Mouse (Mus musculus): ENCODE data around the gene Plk5. TPM values are rescaled to one million over a fixed set of nuclear protein-coding genes. Genes with fewer than 3 reads are reported as not detected.
A peak's percentile ranks its signal among the peaks of the same experiment; 100 is the strongest.

Plk5 gene
- polyA plus RNA-seq, 1 experiment from 2014 or later: 0.48 TPM

DNA sequence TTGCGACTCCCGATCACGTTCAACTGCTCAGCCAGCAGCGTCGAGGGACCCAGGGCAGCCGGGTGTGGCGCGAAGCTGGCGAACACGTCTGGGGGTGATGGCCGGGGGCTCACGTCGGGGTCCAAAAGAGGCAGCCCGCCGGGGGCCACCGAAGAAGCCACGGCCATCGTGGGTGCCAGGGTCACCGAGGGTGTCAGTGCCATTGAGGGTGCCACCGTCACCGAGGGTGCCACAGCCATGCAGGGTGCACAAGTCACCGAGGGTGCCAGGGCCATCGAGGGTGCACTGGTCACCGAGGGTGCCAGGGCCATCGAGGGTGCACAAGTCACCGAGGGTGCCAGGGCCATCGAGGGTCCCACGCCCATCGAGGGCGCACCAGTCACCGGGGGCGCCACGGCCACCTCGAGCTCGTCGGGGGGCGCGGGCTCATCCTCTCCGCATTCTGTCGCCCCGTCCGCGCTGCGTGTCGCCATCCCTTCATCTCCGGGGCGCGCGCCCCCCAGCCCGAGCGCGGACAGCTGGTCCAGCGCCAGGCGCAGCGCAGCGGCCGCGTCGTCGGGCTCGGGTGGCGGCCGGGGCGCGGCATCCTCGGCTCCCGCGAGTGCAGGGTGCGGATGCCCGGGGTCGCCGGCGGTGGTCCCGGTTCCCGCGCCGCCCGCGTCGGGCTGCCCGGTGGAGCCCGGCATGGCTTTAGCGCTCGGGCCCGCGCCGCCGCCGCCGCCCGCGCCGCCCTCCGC, 30.6 kb downstream of the Plk5 start:
- H3K36me3 ChIP-seq: peaks cover 63% of the 10 kb centered on the region
- DNase-seq (ENCODE audit: low spot score): peak; percentile 60
- H3K9me3 ChIP-seq (replicated peaks): no peaks in the 10 kb centered on the region
- peak overlapping the region; percentile 94 for H3K4me3 ChIP-seq
- peaks cover 50% of the 10 kb centered on the region for H3K4me1 ChIP-seq
- no peaks in the 10 kb centered on the region for H3K27me3 ChIP-seq (ENCODE audit: low read depth, poor library complexity, severe bottlenecking)
- WGBS: 4% methylated on average over 94 of the region's 94 CpGs
- H3K27ac ChIP-seq: peak overlapping the region; percentile 93

DNA sequence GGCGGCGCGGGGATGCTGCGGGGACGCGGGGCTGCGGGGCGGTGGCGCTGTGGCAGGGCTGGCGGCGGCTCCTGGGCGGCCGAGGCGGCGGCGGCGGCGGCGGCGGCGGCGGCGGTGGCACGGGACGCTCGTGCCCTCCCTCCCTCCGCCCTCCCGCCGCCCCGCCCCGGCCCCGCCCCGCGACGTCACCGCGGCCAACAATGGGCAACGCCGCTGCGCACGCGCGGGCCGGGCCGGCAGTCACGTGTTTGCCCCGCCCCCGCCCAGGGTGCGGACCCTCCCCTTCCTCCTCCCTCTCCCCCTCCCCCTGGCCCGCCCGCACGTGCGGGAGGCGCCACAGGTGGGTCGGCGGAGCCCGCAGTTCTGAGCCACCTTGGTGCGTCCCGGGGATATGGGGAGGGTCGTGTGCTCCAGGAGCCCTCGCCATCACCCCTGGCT, 31.3 kb downstream of the Plk5 start, which contains the start of gene Mex3d:
Gene Mex3d (minus strand): TSS at position 138 of the 438 bp plus-strand sequence.
- H3K36me3 ChIP-seq: peaks cover 63% of the 10 kb centered on the region
- whole genome bisulfite sequencing: 14% methylated on average over 37 of the region's 61 CpGs

DNA sequence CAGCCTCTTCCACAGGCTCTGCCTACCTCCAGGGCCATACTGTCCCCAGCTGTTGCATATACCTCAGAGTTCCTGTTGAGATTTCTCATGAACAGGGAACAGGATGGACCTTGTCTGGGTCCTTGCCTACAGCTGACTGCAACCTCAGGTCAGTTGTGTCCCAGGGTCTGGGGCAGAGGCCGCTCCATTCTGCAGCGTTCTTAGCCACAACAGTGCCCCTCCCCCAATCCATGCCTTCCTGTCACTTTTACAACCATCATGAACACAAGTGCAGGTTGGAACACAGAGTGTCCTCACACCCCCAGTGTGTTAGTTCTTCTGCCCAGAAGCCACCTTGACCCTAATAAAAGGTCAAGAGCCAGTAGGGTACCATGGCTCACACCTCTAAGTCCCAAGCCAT, 32.5 kb downstream of the Plk5 start:
- H3K36me3 ChIP-seq: peaks cover 63% of the 10 kb centered on the region
- no peak for DNase-seq (ENCODE audit: low spot score)
- H3K4me3 ChIP-seq: peak overlapping the region; percentile 94
- H3K27ac ChIP-seq: peak overlapping the region; percentile 93
- peaks cover 54% of the 10 kb centered on the region for H3K4me1 ChIP-seq
- H3K9me3 ChIP-seq (replicated peaks): no peaks in the 10 kb centered on the region
- 24% methylated on average over 2 of the region's 2 CpGs for WGBS
- H3K27me3 ChIP-seq (ENCODE audit: low read depth, poor library complexity, severe bottlenecking): no peaks in the 10 kb centered on the region

More for the DNA sequence above, 31.3 kb downstream of the Plk5 start, which contains the start of gene Mex3d:
- H3K27me3 ChIP-seq (ENCODE audit: low read depth, poor library complexity, severe bottlenecking): no peaks in the 10 kb centered on the region
- H3K9me3 ChIP-seq (replicated peaks): no peaks in the 10 kb centered on the region
- DNase-seq (ENCODE audit: low spot score): peak; percentile 98
- H3K4me3 ChIP-seq: peak within 1 kb of the TSS; percentile 94
- H3K4me1 ChIP-seq: peaks cover 56% of the 10 kb centered on the region
- H3K27ac ChIP-seq: peak within 1 kb of the TSS; percentile 93

DNA sequence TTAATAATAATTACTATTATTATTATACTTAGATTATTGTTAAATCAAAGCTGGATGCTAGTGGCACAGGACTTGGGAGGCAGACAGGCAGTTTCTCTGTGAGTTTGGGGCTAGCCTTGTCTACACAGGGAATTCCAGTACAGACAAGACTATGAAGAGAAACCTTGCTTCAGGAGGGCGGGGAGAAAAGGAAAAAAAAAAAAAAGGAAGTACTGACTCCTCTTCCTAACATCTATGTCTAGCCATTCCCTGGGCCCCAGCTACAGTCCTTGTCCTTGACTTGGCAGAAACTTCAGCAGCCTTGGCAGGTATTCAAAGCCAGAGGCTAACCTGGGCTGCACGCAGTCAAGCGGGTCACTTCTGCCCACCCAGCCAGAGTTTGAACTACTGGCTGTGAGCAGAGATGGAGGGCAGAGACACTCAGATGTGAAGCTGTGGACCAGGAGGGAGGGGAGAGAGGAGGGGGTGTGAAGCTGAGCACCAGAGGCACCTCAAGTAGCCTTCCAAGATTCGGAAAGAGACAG, 33.0 kb downstream of the Plk5 start:
- H3K27me3 ChIP-seq (ENCODE audit: low read depth, poor library complexity, severe bottlenecking): no peaks in the 10 kb centered on the region
- H3K4me1 ChIP-seq: peaks cover 49% of the 10 kb centered on the region
- H3K9me3 ChIP-seq (replicated peaks): no peaks in the 10 kb centered on the region
- 77% methylated on average over 4 of the region's 4 CpGs for WGBS
- no peak for DNase-seq (ENCODE audit: low spot score)
- H3K4me3 ChIP-seq: no peak overlapping the region
- peaks cover 63% of the 10 kb centered on the region for H3K36me3 ChIP-seq
- no peak overlapping the region for H3K27ac ChIP-seq

DNA sequence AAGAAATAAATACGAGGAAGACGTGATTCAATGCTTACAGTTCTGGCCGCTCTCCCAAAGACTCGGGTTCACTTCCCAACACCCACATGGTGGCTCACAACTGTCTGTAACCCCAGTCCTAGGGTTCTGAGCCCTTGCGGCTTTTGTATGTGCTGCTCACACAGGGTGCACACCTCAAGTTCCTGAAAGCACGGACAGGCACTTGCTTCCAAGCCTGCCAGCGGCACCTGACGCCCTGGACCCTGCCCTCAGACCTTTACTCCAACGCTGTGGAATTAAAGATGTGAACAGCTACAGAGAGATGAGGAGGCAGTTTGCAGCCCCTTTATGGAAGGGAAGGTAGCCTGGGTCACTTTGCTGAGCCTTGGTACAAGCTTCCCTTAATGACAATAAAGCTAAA, 34.4 kb downstream of the Plk5 start:
- Histone ChIP-seq H3K4me1 (peaks cover 35% of the 10 kb centered on the region), H3K9me3 (replicated peaks) (no peaks in the 10 kb centered on the region), H3K27me3 (ENCODE audit: low read depth, poor library complexity, severe bottlenecking) (no peaks in the 10 kb centered on the region), H3K4me3 (no peak overlapping the region), H3K36me3 (peaks cover 64% of the 10 kb centered on the region), H3K27ac (no peak overlapping the region)
- DNase-seq (ENCODE audit: low spot score): no peak
- 90% methylated on average over 9 of the region's 9 CpGs for WGBS

DNA sequence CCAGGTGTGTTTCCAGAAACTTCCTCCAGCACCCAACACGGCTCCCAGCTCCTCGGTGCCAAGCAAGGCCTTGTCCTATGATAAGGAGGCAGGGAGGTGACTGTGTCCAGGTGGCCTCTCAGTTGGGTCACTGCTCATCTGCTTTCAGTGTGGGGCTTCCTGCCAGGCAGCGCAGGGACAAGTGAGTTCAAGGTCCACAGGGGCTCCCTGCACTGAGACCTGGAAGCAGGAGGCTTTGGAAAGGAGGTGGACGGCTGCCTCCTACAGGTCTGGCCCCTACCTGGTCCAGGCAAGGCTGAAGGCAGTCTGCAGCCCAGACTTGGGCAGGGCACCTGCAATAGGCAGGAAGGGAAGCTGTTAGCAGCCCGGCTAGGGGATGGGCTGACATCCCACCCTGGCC, 36.4 kb downstream of the Plk5 start:
- H3K4me3 ChIP-seq: peak overlapping the region; percentile 18; the same call in 1 of the 2 replicates
- 0 out of 2 replicates have a peak overlapping the region, but pooled peaks have one; percentile 26 for H3K27ac ChIP-seq
- no peaks in the 10 kb centered on the region for H3K27me3 ChIP-seq (ENCODE audit: low read depth, poor library complexity, severe bottlenecking)
- H3K9me3 ChIP-seq (replicated peaks): no peaks in the 10 kb centered on the region
- H3K4me1 ChIP-seq: peaks cover 44% of the 10 kb centered on the region
- WGBS: 95% methylated on average over 5 of the region's 5 CpGs
- no peak for DNase-seq (ENCODE audit: low spot score)
- peaks cover 84% of the 10 kb centered on the region for H3K36me3 ChIP-seq

DNA sequence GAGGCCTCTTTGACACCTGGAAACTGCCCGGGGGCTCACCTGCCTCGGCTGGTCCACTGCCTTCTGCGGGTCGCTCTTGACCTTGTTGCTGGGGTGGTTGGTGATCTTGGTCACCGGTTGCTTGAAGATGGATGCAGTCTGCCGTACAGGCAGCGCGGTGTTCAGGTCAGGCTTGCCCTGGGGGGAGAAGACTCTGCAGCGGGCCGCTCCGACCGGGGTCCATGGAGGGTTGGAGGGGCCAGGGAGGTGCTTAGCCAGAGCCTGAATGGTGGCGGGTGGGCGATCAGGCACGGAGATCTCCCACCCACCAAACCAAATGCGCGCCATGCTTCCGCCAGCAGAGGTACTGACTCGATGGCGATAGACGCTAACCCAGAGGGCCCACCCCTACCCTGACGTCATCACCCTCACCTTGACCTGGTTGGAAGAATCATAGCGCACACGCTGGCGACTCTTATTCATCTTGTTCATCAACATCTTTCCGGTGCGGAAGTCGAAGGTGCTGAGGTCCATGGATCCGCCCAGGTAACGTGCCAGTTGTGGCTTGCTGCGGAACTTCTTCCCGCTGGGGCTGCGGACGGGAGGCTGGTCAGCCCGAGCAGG, 38.9 kb downstream of the Plk5 start:
- DNase-seq (ENCODE audit: low spot score): no peak
- Histone ChIP-seq H3K9me3 (replicated peaks) (no peaks in the 10 kb centered on the region), H3K4me3 (no peak overlapping the region), H3K36me3 (peaks cover 81% of the 10 kb centered on the region), H3K27ac (no peak overlapping the region), H3K4me1 (peaks cover 49% of the 10 kb centered on the region), H3K27me3 (ENCODE audit: low read depth, poor library complexity, severe bottlenecking) (no peaks in the 10 kb centered on the region)
- 95% methylated on average over 35 of the region's 35 CpGs for WGBS

DNA sequence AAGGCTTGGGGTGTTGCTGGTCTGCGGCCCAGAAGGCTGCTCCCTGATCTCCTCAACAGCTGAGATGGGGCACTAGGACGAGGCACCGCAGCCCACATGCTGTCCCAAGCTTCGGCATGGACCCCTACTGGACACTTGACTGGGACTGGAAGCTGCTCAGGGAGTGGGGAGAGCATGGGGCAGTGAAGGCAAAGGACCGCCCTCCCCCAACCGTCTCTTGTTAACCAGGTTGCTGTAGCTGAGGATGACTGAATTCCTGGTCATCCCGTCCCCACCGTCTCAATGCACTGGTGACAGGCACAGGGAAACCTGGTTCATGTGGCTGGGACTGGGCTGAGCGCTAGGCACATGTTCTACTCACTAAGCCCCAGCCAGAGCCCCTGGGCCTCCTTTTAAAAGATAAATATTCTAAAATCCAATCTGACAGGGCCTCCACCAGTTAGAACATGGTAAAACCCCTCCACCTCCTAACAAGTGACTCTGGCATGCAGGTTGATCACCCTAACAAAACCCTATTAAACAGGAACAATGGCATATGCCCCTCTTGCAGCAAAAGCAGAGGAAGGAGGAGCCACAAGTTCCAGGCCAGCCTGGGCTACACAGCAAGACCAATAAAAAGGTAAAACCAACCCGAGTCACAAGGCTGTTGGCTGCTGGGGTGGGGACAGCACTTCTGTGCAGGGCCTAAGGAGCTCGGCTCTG, 40.7 kb downstream of the Plk5 start:
- H3K27ac ChIP-seq: peak overlapping the region; percentile 100
- no peaks in the 10 kb centered on the region for H3K9me3 ChIP-seq (replicated peaks)
- H3K4me1 ChIP-seq: peaks cover 58% of the 10 kb centered on the region
- peak overlapping the region; percentile 88 for H3K4me3 ChIP-seq
- peaks cover 76% of the 10 kb centered on the region for H3K36me3 ChIP-seq
- no peaks in the 10 kb centered on the region for H3K27me3 ChIP-seq (ENCODE audit: low read depth, poor library complexity, severe bottlenecking)
- 91% methylated on average over 11 of the region's 11 CpGs for WGBS
- DNase-seq (ENCODE audit: low spot score): no peak

DNA sequence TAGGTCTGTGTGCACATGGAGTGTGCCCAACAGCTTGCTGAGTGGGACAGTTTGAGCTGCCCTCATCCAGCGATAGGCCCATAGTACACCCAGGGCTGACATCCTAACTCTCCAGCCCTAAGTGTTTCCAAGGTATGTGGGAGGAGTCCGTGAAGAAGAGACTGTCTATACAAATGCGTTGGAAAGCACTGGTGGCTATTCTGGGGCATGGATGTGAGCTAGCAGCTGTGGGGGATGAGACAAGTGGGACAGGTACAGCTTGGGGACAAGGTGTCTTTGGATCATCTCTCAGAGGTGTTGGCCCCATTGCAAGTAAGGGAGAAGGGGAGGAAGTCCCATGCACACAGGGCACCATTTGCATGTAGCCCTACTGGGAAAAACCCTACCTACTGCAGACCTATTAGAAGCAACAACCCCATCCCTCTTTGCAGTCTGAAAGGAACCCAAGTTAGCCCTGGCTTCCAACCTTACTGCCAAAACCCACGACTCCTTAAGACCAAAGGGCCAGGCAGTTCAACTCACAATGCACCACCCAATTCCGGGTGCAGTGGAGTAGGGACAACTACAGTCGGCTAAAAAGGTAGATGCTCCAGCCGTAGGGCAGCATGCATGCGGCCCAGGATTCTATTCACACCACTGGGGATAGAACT, 41.4 kb downstream of the Plk5 start:
- peak overlapping the region; percentile 100 for H3K27ac ChIP-seq
- no peaks in the 10 kb centered on the region for H3K27me3 ChIP-seq (ENCODE audit: low read depth, poor library complexity, severe bottlenecking)
- DNase-seq (ENCODE audit: low spot score): no peak
- peaks cover 52% of the 10 kb centered on the region for H3K4me1 ChIP-seq
- WGBS: 73% methylated on average over 8 of the region's 8 CpGs
- peak overlapping the region; percentile 88 for H3K4me3 ChIP-seq
- peaks cover 76% of the 10 kb centered on the region for H3K36me3 ChIP-seq
- H3K9me3 ChIP-seq (replicated peaks): no peaks in the 10 kb centered on the region

DNA sequence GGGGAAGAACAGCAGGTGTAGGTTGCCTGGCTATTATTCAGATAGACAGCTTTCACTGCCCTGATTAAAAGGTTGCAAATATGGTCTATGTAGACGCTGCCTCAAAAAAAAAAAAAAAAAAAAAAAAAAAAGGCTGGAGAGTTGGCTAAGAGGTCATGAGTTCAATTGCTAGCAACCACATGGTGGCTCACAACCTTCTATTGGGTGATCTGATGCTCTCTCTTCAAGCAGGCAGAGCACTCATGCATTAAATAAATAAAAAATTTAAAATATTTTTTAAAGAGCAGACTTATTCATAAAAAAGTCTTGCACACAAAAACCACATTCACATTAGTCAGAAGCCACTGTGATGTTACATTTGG, 41.9 kb downstream of the Plk5 start:
- H3K36me3 ChIP-seq: peaks cover 76% of the 10 kb centered on the region
- 0% methylated on average over 1 of the region's 1 CpGs for WGBS
- no peak for DNase-seq (ENCODE audit: low spot score)

DNA sequence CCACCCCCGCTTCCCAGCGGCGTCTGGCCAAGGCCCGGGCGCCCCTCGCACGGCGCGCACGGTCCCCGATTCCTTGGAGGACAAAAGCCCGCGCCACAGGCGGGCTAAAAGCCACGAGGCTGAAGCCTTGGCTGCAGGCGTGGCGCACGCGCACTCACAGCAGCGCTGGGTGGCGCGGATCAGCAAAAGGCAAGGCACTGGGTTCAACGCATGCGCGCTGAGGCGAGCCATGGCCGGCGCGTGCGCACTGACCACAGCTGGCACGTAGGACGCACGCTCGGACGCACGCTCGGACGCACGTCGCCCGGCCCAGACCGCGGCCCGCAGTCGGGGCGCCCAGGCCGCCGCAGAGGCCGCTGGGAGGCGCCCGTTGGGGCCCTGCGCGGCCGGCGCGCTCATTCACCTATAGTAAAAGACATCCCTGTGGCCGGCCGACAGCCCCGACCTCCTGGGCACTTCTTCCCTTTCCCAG, 42.5 kb downstream of the Plk5 start:
- Histone ChIP-seq H3K27ac (peak overlapping the region; percentile 100), H3K27me3 (ENCODE audit: low read depth, poor library complexity, severe bottlenecking) (no peaks in the 10 kb centered on the region), H3K36me3 (peaks cover 76% of the 10 kb centered on the region), H3K4me1 (peaks cover 47% of the 10 kb centered on the region), H3K9me3 (replicated peaks) (no peaks in the 10 kb centered on the region), H3K4me3 (peak overlapping the region; percentile 88)
- 0% methylated on average over 51 of the region's 59 CpGs for WGBS
- peak; percentile 100 for DNase-seq (ENCODE audit: low spot score)

More for the DNA sequence above, 41.9 kb downstream of the Plk5 start:
- H3K4me3 ChIP-seq: peak overlapping the region; percentile 88
- no peaks in the 10 kb centered on the region for H3K9me3 ChIP-seq (replicated peaks)
- H3K27me3 ChIP-seq (ENCODE audit: low read depth, poor library complexity, severe bottlenecking): no peaks in the 10 kb centered on the region
- peak overlapping the region; percentile 100 for H3K27ac ChIP-seq
- peaks cover 47% of the 10 kb centered on the region for H3K4me1 ChIP-seq

DNA sequence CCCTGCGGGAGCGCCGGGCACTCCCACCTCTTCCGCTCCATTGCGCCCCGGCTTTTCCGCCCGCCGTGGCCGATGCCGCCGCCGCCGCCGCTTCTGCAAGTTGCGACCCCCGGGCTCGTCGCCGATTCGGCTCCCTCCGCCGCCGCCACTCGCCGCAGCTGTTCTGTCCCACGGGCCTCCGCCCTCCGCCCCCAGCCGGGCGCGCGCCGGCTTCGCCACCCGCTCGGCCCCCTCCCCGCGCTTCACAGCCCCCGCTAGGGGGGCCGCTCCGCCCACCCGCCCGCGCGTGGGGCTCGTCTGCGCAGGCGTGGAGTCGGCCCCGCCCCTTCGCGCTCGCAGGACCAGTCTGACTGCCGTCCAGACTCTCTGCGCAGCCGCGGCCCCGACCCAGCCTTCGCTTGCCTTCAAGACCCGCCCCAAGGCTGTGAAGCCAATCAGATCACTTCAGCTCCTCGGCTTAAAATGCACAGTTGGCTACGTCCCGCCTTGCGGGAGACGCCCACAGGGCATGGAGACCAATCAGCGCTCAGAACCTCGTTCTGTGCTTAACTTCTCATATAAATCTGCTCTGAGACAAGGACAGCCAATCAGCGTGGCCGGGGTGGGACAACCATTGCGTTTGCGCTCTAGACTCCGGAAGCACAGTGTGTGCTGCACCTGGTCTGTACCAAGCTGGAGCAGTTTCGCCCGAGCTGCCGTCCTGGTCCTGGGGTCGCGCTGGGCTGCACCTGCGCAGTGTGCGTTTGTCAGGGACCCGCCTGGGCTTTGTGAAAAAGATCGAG, 43.1 kb downstream of the Plk5 start, which contains the start of gene Mbd3:
Gene Mbd3 (minus strand): TSS at position 360 of the 782 bp plus-strand sequence.
- peak; percentile 99 for DNase-seq (ENCODE audit: low spot score)
- peaks cover 76% of the 10 kb centered on the region for H3K36me3 ChIP-seq
- H3K27me3 ChIP-seq (ENCODE audit: low read depth, poor library complexity, severe bottlenecking): no peaks in the 10 kb centered on the region
- H3K27ac ChIP-seq: peak within 1 kb of the TSS; percentile 100
- H3K4me1 ChIP-seq: peaks cover 47% of the 10 kb centered on the region
- H3K9me3 ChIP-seq (replicated peaks): no peaks in the 10 kb centered on the region
- WGBS: under 1% methylated on average over 82 of the region's 82 CpGs
- peak within 1 kb of the TSS; percentile 88 for H3K4me3 ChIP-seq

All from limb, embryonic 10.5 days (tissue).